Mouse (Mus musculus) 3134 (cell line): ENCODE measurements around the gene Cntnap2.
"Not testable (repeated sequence)": the region's sequence is repeated elsewhere in the genome, so short reads cannot be mapped to it uniquely, and the experiment has no call there.

ENCODE experiments used
- DNase-seq: peaks from one replicate; pipeline ENCODE4 v3.0.0-alpha.2; 2011; ENCODE audit warnings: low spot score; ENCODE audit not compliant: insufficient read length; ENCODE audit errors: extremely low read depth

Cntnap2 gene

GRCm38 (mm10) chr6:47089998-47090397 is 2030.8 kb downstream of the Cntnap2 start:
- DNase-seq: no peak

- no peak for DNase-seq
Measured at GRCm38 (mm10) chr6:47104951-47105350, 2045.8 kb downstream of the Cntnap2 start.

GRCm38 (mm10) chr6:47109582-47110220 is 2050.5 kb downstream of the Cntnap2 start:
- DNase-seq: no peak

GRCm38 (mm10) chr6:47134063-47134462 is 2074.9 kb downstream of the Cntnap2 start:
- DNase-seq: not testable (repeated sequence)

- DNase-seq: not testable (repeated sequence)
Measured at GRCm38 (mm10) chr6:47153018-47153417, 2093.9 kb downstream of the Cntnap2 start.

- DNase-seq: not testable (repeated sequence)
Measured at GRCm38 (mm10) chr6:47174580-47175294, 2115.6 kb downstream of the Cntnap2 start.

- DNase-seq: not testable (repeated sequence)
Measured at GRCm38 (mm10) chr6:47175356-47176156, 2116.4 kb downstream of the Cntnap2 start.

GRCm38 (mm10) chr6:47176157-47176555 is 2117.0 kb downstream of the Cntnap2 start:
- DNase-seq: not testable (repeated sequence)

- DNase-seq: not testable (repeated sequence)
Measured at GRCm38 (mm10) chr6:47181372-47181771, 2122.2 kb downstream of the Cntnap2 start.

GRCm38 (mm10) chr6:47182252-47182651 is 2123.1 kb downstream of the Cntnap2 start:
- no peak for DNase-seq

GRCm38 (mm10) chr6:47182756-47183155 is 2123.6 kb downstream of the Cntnap2 start:
- no peak for DNase-seq

- not testable (repeated sequence) for DNase-seq
Measured at GRCm38 (mm10) chr6:47183850-47184249, 2124.7 kb downstream of the Cntnap2 start.

- no peak for DNase-seq
Measured at GRCm38 (mm10) chr6:47188193-47188592, 2129.0 kb downstream of the Cntnap2 start.

GRCm38 (mm10) chr6:47188596-47188995 is 2129.4 kb downstream of the Cntnap2 start:
- DNase-seq: not testable (repeated sequence)

- DNase-seq: peak; percentile 14
Measured at GRCm38 (mm10) chr6:47190282-47190681, 2131.1 kb downstream of the Cntnap2 start.

- no peak for DNase-seq
Measured at GRCm38 (mm10) chr6:47191277-47191800, 2132.2 kb downstream of the Cntnap2 start.

- DNase-seq: no peak
Measured at GRCm38 (mm10) chr6:47191940-47192339, 2132.8 kb downstream of the Cntnap2 start.

- DNase-seq: no peak
Measured at GRCm38 (mm10) chr6:47192478-47192877, 2133.3 kb downstream of the Cntnap2 start.

- no peak for DNase-seq
Measured at GRCm38 (mm10) chr6:47197570-47197969, 2138.4 kb downstream of the Cntnap2 start.

- DNase-seq: no peak
Measured at GRCm38 (mm10) chr6:47200671-47201070, 2141.5 kb downstream of the Cntnap2 start.

- DNase-seq: no peak
Measured at GRCm38 (mm10) chr6:47208031-47208430, 2148.9 kb downstream of the Cntnap2 start.
